Mouse (Mus musculus): ENCODE data around the gene Abhd10. TPM values are rescaled to one million over a fixed set of nuclear protein-coding genes. Genes with fewer than 3 reads are reported as not detected.

The Abhd10 gene
- polyA plus RNA-seq, 1 experiment from 2014 or later, result 27.4 TPM

Other genes with a start within 250 kb of the Abhd10 start
- not detected in 2 replicates for gene Gm609, start 250.0 kb downstream of the Abhd10 start, polyA plus RNA-seq (2014; fragmentation: Nextera tagmentation; extraction: Ambion mirVana)
- gene Gm17783, start 210.9 kb downstream of the Abhd10 start, polyA plus RNA-seq (2014; fragmentation: Nextera tagmentation; extraction: Ambion mirVana), result not detected in 2 replicates
- not detected in 2 replicates for gene Slc9c1, start 207.6 kb downstream of the Abhd10 start, polyA plus RNA-seq (2014; fragmentation: Nextera tagmentation; extraction: Ambion mirVana)
- gene Gcsam, start 132.6 kb downstream of the Abhd10 start, polyA plus RNA-seq (2014; fragmentation: Nextera tagmentation; extraction: Ambion mirVana), result 0.69 and 1.5 TPM in 2 replicates
- 0.34 TPM in 1 of 2 replicates, not detected in the other for gene BC016579, start 88.9 kb downstream of the Abhd10 start, polyA plus RNA-seq (2014; fragmentation: Nextera tagmentation; extraction: Ambion mirVana)
- not detected in 2 replicates for gene Tmprss7, start 49.3 kb downstream of the Abhd10 start, polyA plus RNA-seq (2014; fragmentation: Nextera tagmentation; extraction: Ambion mirVana)
- gene Tagln3, start 18.3 kb downstream of the Abhd10 start, polyA plus RNA-seq (2014; fragmentation: Nextera tagmentation; extraction: Ambion mirVana), result 26.0 and 30.6 TPM in 2 replicates
- gene Phldb2, start 210.6 kb upstream of the Abhd10 start, polyA plus RNA-seq (2014; fragmentation: Nextera tagmentation; extraction: Ambion mirVana), result 40.2 and 47.9 TPM in 2 replicates

Data from embryonic facial prominence, embryonic 14.5 days (tissue).